Mouse (Mus musculus) MEL (cell line): ENCODE data around the gene Gpr171.

Experiments
- GATA1 ChIP-seq: IDR thresholded peaks from 2 replicates; pipeline ENCODE4 v1.6.1; 2011; ENCODE audit warnings: low read depth, low read length, improper control_type of control experiment
- NRF1 ChIP-seq: IDR thresholded peaks from 2 replicates; pipeline ENCODE4 v1.6.1; 2014; ENCODE audit warnings: low read depth, mild to moderate bottlenecking, inconsistent platforms, low read length, improper control_type of control experiment, moderate library complexity; ENCODE audit not compliant: poor library complexity, insufficient read depth, severe bottlenecking

- TF ChIP-seq GATA1 (peak; percentile 71), NRF1 (no peak)
Observed at GRCm38 (mm10) chr3:59133189-59133588, 31.6 kb upstream of the Gpr171 start.
